Mouse (Mus musculus) lung, embryonic 16.5 days (tissue): ENCODE measurements around the gene Nyx. TPM values are rescaled to one million over a fixed set of nuclear protein-coding genes. Genes with fewer than 3 reads are reported as not detected.

Source experiments
- polyA plus RNA-seq: library from polyadenylated mRNA; unstranded; fragments of >200 nt; fragmentation: Nextera tagmentation; extraction: Ambion mirVana; gene quantifications from 2 replicates; pipeline ENCODE4 v1.2.1, GENCODE M21; 2015

Gene Nyx
- polyA plus RNA-seq, 1 experiment from 2014 or later: 0.10 TPM

Other genes starting within 250 kb of the Nyx start
- 115 TPM in 2 replicates for gene Ddx3x, start 185.1 kb upstream of the Nyx start, polyA plus RNA-seq
- gene Gpr34, start 166.0 kb downstream of the Nyx start, polyA plus RNA-seq: 1.8 and 2.2 TPM in 2 replicates
- 0.30 and 0.35 TPM in 2 replicates for gene Gpr82, start 195.3 kb downstream of the Nyx start, polyA plus RNA-seq